Mouse (Mus musculus) frontal cortex, adult 2 months (tissue): ENCODE data around the gene Inpp5e. TPM values are rescaled to one million over a fixed set of nuclear protein-coding genes. Genes with fewer than 3 reads are reported as not detected.

Experiments used
- DNase-seq, 2 experiments: peaks; one replicate each; pipeline ENCODE4 v3.0.0; 2022; ENCODE audit warnings: low spot score in 1 of 2; ENCODE audit errors: extremely low spot score in 1 of 2
- polyA plus RNA-seq: library from polyadenylated mRNA; depleted of rRNA; stranded (reverse); fragments of >200 nt; gene quantifications from 2 replicates; pipeline ENCODE4 v1.2.3, GENCODE M21; 2012; rRNA removed

Inpp5e gene
- polyA plus RNA-seq, result 26.6 and 31.6 TPM in 2 replicates

DNA sequence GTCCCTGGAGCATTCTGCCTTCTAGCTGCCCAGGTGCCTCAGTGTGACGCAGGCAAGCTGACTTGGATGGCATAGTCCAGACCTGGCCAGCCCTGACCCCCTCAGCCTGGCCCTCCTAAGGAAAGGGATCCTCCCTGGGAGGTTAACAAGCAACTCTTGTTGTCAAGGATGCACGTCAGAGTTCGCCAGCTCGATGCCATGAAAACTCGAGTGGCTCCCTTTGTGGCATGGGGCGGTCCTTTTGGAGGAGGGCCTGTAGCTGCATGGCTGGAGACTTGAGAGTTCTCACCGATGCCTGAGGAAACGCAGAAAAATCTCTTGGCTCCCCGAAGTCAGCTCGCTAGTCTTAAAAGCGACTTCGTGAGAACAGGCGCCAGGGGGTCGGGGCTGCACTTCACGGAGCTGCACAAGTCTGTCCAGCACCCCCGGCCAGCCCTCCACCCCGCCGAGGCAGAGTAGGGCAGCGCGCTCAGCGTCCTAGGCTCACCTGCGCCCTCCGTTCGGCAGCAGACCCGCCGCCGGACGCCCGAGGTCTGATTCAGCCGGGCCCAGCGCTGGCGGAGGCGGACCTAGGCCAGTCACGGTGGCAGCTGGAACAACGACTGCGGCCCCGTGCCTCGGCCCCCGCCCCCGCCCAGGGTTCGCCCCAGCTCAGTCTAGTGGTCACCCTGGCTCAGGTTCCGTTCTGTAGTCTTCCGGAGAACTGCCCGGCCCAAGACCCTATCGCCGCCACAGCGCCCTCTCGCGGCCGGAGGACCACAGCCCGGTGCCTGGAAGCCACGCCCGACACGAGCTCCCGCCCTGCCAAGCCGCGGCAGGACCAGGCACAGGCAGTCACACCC, at the start of gene Inpp5e:
Inpp5e (minus strand) TSS at position 689 of the 842 bp plus-strand sequence.
- DNase-seq, result peak; percentile 82 to 99

- no peak for DNase-seq
Observed at GRCm38 (mm10) chr2:26458402-26459124, 49.6 kb upstream of the Inpp5e start.

DNA sequence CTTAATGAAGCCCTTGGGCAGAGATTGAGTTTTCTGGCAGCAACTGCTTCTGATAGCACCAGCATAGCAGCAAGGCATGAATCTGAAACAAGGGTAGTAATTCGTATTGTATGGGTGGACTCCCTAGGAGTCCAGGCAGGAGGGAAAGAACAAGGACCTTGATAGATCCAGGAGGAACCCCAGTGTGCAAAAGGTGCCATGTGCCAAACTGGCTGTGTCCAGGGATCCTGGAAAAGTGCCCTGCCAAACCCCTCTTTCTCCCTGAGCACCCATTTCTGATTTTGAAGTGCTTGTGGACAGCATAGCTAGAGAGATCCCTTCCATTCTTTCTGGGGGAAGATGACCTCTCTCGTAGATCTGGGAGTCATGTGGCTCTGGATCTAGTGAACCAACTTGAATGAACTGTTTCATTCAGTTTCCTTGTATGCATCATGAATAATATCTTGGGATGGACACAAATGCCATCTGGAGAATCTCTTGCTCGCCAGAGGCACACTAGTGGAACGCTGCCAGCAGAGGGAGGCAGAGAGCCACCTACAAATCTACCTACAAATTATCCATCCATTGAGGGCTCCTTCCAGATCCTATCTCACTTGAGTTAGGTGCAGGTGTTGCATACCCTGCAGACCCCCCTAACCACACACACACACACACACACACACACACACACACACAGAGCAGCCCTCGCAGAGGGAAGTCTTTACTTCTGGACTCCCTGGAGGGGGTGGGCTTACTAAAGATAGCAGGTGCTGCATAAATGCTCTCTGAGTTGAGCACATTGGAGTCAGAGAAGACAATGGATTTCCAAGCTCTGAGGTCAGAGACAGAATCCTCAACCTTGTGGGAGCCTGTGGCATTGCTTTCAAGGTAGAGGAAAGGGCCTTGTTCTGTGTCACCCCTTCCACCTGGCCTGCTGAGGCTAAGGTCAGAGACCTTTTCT, 40.4 kb upstream of the Inpp5e start:
- peak; percentile 45 to 93 for DNase-seq

- no peak for DNase-seq
Observed at GRCm38 (mm10) chr2:26447451-26447850, 38.4 kb upstream of the Inpp5e start.

GRCm38 (mm10) chr2:26446671-26447070, 37.7 kb upstream of the Inpp5e start:
- no peak for DNase-seq

DNA sequence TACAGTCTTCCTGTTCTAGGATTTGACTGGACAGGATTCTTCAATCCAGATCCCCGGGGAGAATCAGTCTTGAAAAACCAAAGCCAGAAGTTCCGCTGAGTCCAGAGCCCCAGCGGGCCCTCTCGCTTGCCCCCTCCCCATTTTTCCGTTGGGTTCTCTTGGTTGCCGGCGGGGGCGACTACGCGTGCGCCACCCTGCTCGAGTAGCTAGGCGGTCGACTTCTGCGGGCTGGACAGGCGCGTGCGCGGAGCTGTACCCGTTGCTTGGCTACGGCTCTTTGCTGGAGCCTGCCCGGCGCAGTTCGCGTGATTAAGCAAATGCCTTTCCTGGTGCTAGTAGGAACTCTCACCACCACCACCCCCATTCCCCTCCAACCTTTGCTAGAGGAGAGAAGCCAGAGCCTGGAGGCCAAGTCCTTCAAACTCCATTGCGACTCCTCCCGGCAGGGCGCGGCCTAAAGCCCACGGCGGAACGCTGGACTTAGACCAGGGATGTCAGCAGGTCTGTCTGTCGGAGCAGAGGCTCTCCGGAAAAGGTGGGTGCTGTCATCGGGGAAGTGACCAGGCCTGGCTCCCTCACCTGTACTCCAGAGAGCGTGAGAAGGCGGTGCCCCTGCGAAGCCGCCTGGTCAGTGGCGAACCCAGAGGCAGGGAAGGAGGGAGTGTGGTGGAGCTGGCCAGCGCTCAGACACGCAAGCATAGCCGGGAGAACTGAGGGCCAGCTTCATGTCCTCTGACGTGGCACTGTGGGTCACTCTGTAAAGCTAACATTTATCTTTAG, 36.9 kb upstream of the Inpp5e start:
- DNase-seq, result peak; percentile 92 to 93

DNA sequence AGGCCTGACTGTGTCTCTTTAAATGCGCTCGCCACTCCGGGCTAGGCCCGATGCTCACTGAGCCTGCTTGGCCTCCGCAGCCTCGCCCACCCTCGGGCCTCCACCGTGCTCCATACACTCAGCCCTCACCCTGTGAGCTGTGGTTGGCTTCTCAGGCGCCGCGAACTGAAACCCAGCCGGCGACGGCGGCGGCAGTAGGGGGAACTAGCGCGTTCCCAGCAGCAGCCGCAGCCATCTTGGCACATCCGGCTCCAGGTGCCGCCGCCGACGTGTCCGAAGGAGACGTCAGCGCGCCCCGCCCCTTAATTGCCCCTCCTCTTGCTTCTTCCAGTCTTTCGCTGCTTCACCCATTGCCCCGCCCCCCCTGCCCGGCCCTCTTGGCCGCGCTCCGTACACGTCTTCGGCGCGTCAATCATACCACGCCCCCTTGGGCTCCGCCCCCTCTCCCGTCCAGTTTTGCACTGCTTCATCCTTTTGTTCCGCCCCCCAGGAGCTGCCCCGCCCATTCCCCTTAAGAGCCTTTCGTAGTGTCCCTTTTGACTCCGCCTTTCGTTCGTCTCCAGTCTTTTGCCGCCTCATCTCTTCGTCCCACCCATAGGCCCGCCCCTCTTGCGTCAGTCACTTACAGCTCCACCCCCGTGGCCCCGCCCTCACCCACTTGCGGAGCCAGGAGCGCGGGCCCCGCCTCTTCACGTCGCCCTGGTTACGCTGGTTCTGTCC, 36.1 kb upstream of the Inpp5e start, which contains the start of gene Sec16a:
Sec16a (minus strand) TSS at position 271 of the 720 bp plus-strand sequence.
- DNase-seq, result peak; percentile 99

DNA sequence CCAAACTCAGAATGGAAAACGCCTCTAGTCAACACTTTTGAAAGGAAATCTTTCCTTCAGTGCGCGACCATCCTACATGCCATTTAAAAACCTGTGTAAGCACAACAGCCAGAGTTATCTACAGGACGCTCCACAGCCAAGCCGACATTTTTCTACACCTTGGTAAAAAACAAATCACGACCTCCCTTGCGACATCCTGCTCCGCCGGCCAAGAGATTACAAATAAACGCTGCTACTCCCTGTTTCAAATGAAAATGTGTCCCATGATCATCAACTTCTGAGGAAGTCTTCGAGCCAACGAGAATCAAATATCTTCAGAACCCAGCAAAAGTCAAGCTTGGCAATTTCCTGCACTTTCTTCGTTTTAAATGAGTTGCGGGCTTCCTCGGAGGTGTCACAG, 35.4 kb upstream of the Inpp5e start:
- DNase-seq, result no peak

DNA sequence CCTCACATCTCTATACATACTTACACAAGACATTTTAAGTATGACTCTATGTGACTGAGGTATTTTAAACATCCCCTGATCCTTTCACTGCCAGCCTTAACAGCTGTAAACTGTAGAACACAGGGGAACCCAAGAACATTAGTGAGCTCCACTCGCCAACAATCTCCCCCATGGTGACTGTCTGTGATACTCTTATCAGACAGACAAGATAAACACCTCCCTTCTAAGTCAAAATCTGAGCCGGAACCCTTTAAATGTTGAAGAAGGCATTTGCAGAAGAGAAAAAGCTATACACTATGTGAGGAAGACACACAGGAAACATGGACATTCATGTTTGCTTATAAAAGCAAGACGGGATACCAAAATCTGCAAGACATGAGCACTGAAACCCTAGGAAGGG, 34.9 kb upstream of the Inpp5e start:
- DNase-seq, result no peak

- DNase-seq, result no peak
Observed at GRCm38 (mm10) chr2:26442843-26443242, 33.8 kb upstream of the Inpp5e start.

GRCm38 (mm10) chr2:26441688-26442087, 32.7 kb upstream of the Inpp5e start:
- no peak for DNase-seq

DNA sequence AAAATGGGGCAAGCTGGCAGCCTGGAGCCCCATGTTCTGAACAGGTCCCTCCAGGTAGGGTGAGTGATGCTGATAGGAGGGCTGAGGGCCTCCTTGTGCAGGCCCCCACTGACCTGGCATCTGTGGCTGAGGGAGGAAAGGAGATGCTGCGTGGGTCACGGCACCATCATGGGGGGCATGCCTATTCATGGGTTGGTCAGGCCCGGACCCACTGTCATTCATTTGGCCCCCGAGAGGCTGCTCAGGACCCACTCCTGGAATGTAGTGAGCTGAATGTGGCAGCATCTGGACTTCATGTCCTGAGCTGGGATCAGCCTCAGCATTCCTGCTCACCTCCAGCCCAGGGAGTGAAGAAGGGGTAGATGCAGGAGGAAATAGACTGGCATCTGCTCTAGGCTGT, 32.3 kb upstream of the Inpp5e start:
- DNase-seq, result no peak

DNA sequence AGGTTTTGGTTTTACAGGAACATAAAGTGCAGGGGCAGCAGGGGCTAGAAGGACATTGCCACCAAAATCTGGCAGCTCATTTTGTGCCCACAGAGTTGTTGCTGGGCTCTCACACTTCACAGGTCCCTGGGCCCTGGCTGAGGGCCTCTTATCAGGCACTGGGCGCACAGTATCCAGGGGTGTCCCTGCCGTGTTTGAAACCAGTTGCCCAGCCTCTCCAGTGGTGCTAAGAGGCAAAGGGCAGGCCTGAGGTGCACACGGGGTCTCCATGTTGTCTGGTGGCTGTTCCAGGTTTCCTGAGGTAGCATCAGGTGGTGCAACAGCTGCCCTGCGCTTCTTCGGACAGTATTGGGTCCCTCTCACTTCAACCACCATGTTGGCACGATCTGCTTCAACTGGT, 30.7 kb upstream of the Inpp5e start:
- DNase-seq, result no peak

DNA sequence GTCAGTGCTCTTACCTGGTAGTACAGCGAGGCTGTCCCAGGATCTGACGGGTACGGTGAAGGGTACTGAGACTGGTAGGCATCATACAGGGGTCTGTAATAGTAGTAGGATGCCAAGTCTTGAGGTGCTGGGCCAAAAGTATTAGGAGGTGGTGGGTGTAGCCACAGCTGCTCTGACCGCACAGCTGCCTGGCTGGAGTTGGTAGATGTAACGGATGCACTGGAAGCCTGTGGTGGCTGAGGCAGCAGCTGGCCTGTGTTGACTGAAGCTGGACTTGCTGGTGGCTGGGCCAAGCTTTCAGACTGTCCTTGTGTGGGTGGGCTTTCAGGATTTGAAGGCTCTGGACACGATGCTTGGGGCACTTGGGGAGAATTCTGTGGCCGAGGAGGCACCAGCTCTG, 29.4 kb upstream of the Inpp5e start:
- DNase-seq, result no peak

DNA sequence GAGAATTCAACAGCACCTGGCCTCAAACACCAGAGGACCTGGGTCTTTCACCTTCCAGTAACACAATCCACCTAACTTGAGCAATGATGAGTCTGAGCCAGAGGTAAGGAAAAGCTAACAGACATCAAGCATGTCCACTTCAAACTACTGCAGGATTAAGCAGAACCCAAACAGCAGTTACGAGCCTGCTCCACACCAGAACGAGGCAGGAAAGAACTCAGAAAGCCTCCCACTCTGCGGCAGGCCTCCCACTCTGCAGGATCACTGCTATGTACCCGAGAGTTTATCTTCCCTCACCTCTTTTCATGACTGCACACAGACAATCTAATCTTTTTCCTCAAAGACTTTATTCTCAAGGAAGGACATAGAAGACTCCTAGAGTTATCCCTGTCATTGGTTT, 28.2 kb upstream of the Inpp5e start:
- peak in 1 of 2 experiments; percentile 73 for DNase-seq

GRCm38 (mm10) chr2:26434791-26435572, 26.0 kb upstream of the Inpp5e start:
- no peak for DNase-seq

DNA sequence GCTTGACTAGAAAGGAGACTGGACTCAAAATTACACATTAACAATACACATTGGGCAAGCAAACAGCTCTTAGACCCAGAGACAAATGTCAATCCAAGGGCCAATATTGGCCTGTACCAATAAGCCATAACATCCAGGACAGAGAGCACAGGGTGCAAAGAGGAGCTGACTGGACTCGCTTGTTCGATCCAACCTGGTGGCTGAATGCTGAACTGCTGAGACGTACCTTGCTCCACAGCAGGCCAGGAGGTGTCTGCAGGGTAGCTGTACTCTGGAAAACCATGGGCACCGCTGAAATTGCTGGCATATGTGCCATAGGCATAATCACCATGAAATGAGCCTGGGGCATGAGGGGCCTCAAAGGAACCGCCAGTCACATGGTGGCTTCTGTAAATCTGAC, 20.8 kb upstream of the Inpp5e start:
- DNase-seq, result no peak

GRCm38 (mm10) chr2:26424541-26424940, 15.5 kb upstream of the Inpp5e start:
- no peak for DNase-seq
